Mouse (Mus musculus) c-Kit-positive CD71-positive TER-119-negative erythroid progenitor cells, embryonic 14.5 days (primary cell): ENCODE results near the gene Kcnq2.
A peak's percentile ranks its signal among the peaks of the same experiment; 100 is the strongest.

Source experiments
- DNase-seq: peaks from one replicate; pipeline ENCODE4 v3.0.0-alpha.2; 2013; ENCODE audit warnings: low read depth

Kcnq2 gene

GRCm38 (mm10) chr2:181147546-181148317 lies 12.6 kb upstream of the Kcnq2 start:
- DNase-seq, result no peak

- no peak for DNase-seq
Observed at GRCm38 (mm10) chr2:181146976-181147545, 12.0 kb upstream of the Kcnq2 start.

GRCm38 (mm10) chr2:181144675-181145074 lies 9.6 kb upstream of the Kcnq2 start:
- no peak for DNase-seq

- no peak for DNase-seq
Observed at GRCm38 (mm10) chr2:181143509-181144276, 8.6 kb upstream of the Kcnq2 start.

GRCm38 (mm10) chr2:181142703-181143135 lies 7.6 kb upstream of the Kcnq2 start:
- no peak for DNase-seq

GRCm38 (mm10) chr2:181139641-181140193 lies 4.6 kb upstream of the Kcnq2 start:
- no peak for DNase-seq

GRCm38 (mm10) chr2:181136934-181137333 lies 1.8 kb upstream of the Kcnq2 start:
- DNase-seq, result peak; percentile 25

- no peak for DNase-seq
Observed at GRCm38 (mm10) chr2:181135446-181135818, 332 bp upstream of the Kcnq2 start.

- no peak for DNase-seq
Observed at GRCm38 (mm10) chr2:181133837-181134590, 1.1 kb downstream of the Kcnq2 start.

GRCm38 (mm10) chr2:181130245-181130644 lies 4.9 kb downstream of the Kcnq2 start:
- DNase-seq, result no peak

- DNase-seq, result no peak
Observed at GRCm38 (mm10) chr2:181128963-181129362, 6.1 kb downstream of the Kcnq2 start.

- no peak for DNase-seq
Observed at GRCm38 (mm10) chr2:181127786-181128185, 7.3 kb downstream of the Kcnq2 start.

- DNase-seq, result no peak
Observed at GRCm38 (mm10) chr2:181125726-181126455, 9.2 kb downstream of the Kcnq2 start.

- DNase-seq, result no peak
Observed at GRCm38 (mm10) chr2:181122642-181123041, 12.5 kb downstream of the Kcnq2 start.

GRCm38 (mm10) chr2:181120922-181121449 lies 14.1 kb downstream of the Kcnq2 start:
- DNase-seq, result no peak

GRCm38 (mm10) chr2:181119952-181120351 lies 15.1 kb downstream of the Kcnq2 start:
- DNase-seq, result no peak

GRCm38 (mm10) chr2:181116436-181116835 lies 18.7 kb downstream of the Kcnq2 start:
- DNase-seq, result no peak

- DNase-seq, result peak; percentile 7
Observed at GRCm38 (mm10) chr2:181115367-181115766, 19.7 kb downstream of the Kcnq2 start.

- DNase-seq, result no peak
Observed at GRCm38 (mm10) chr2:181113762-181114361, 21.2 kb downstream of the Kcnq2 start.

- no peak for DNase-seq
Observed at GRCm38 (mm10) chr2:181111665-181112064, 23.4 kb downstream of the Kcnq2 start.
